Mouse (Mus musculus) thymus, adult 2 months (tissue): ENCODE results near the gene Tada2b.
A peak's percentile ranks its signal among the peaks of the same experiment; 100 is the strongest.

ENCODE experiments used
- CTCF ChIP-seq: fragments of 200-500 bp; IDR thresholded peaks from 2 replicates; pipeline ENCODE4 v1.5.1; 2012; ENCODE audit warnings: mild to moderate bottlenecking, control low read depth, low read length, moderate library complexity, borderline replicate concordance; ENCODE audit not compliant: control insufficient read depth, poor library complexity, insufficient read depth; ENCODE audit errors: extremely low read depth
- POLR2A ChIP-seq: fragments of 200-500 bp; IDR thresholded peaks from 2 replicates; pipeline ENCODE4 v1.6.1; 2012; ENCODE audit warnings: mild to moderate bottlenecking, low read length, control low read depth, moderate library complexity; ENCODE audit not compliant: control insufficient read depth, poor library complexity, insufficient read depth; ENCODE audit errors: extremely low read depth

GRCm38 (mm10) chr5:36462810-36463209 is 21.3 kb downstream of the Tada2b start:
- TF ChIP-seq CTCF (peak; percentile 95), POLR2A (no peak)
